Mouse (Mus musculus): ENCODE measurements at regions not wholly inside any gene's neighbourhood (a gene's known extent, or its start where the extent isn't known, plus 50 kb on each side); places are given as distances from the start of the nearest gene placed in this dataset.

GRCm38 (mm10) chr15:51558215-51558614, 2326.5 kb upstream of the Gm7489 start:
- TF ChIP-seq CTCF (IDR thresholded peaks at IDR 0.05; ENCODE audit: control insufficient read depth, insufficient read depth, insufficient replicate concordance, low read depth, low read length) (no peak), POLR2A (IDR thresholded peaks at IDR 0.05; ENCODE audit: control insufficient read depth, low read depth, low read length) (no peak)

Measured in testis, adult 2 months (tissue).